Comparison of ENCODE assay signal across 11 mouse cellular contexts in genomic region chr11:54088253-54088946, GRCm38 (mm10). TPM values are rescaled to one million over a fixed set of nuclear protein-coding genes. Genes with fewer than 3 reads are reported as not detected.
A peak's percentile ranks its signal among the peaks of the same experiment; 100 is the strongest.
DNase-seq lines count a peak whose midpoint lies in the region; ATAC-seq and TF ChIP-seq lines count a peak whose summit lies in the region.
"Had no signal": no experiment of that assay in that cellular context is flagged by ENCODE, and none has a peak within 500 bp of the region (broad histone marks: within the 10 kb centered on the region; RNA-seq: fewer than 3 reads in every experiment).

No protein-coding gene starts in this region.

- no peak overlapping the region for H3K9ac ChIP-seq in limb, embryonic 11.5 days (ENCODE audit: low read length)
- H3K9ac ChIP-seq in CH12.LX (ENCODE audit: insufficient read depth, low read depth) = no peak overlapping the region
- H3K9ac ChIP-seq: hindbrain, embryonic 12.5 days; limb, embryonic 12.5 days had no signal

- in situ Hi-C loops in CH12.LX (cut with MboI; ENCODE audit: low pct_ligation_motif_present, low pct_unique_long_range_greater_than_20kb, low sequenced_read_pairs) = no loop called here

- H3K4me2 ChIP-seq in limb, embryonic 11.5 days (ENCODE audit: low read depth, severe bottlenecking) = no peak overlapping the region
- H3K4me2 ChIP-seq in CH12.LX (ENCODE audit: insufficient read depth, low read depth, poor library complexity, severe bottlenecking) = peak overlapping the region; percentile 66
- H3K4me2 ChIP-seq: hindbrain, embryonic 12.5 days; limb, embryonic 12.5 days had no signal

- DNase-seq in limb, embryonic 11.5 days (ENCODE audit: low spot score) = no peak
- no peak for DNase-seq in limb, embryonic 10.5 days (ENCODE audit: low spot score)
- peak; percentile 74 for DNase-seq in CH12.LX (ENCODE audit: extremely low read depth)
- DNase-seq in gastrocnemius, postnatal 25 days = no peak
- DNase-seq in cerebellum, adult 8-10 months = no peak

- 81% methylated on average over 7 of the region's 7 CpGs for WGBS in limb, embryonic 11.5 days
- 84% methylated on average over 7 of the region's 7 CpGs for WGBS in limb, embryonic 10.5 days
- WGBS in bone marrow, adult 2 months = 21% methylated on average over 7 of the region's 7 CpGs

- no peaks in the 10 kb centered on the region for H3K36me3 ChIP-seq in limb, embryonic 11.5 days (ENCODE audit: control insufficient read depth, insufficient read depth, low read length)
- no peaks in the 10 kb centered on the region for H3K36me3 ChIP-seq in limb, embryonic 10.5 days
- no peaks in the 10 kb centered on the region for H3K36me3 ChIP-seq in CH12.LX (replicated peaks in 1 of 2; ENCODE audit: control insufficient read depth in 1 of 2, insufficient read depth in 1 of 2, low read length in 1 of 2)
- H3K36me3 ChIP-seq: forebrain, embryonic 10.5 days; hindbrain, embryonic 12.5 days; limb, embryonic 12.5 days had no signal

- TF ChIP-seq CTCF in CH12.LX (conservative IDR thresholded peaks at IDR 0.05 in 1 of 2, IDR thresholded peaks at IDR 0.05 in 1 of 2; ENCODE audit: low read depth in 2 of 2, low read length in 2 of 2) = no peak
- no peak for TF ChIP-seq CTCF in bone marrow, adult 2 months (IDR thresholded peaks at IDR 0.05; ENCODE audit: control insufficient read depth, insufficient read depth, low read length)

- ATAC-seq in limb, embryonic 11.5 days (ENCODE audit: insufficient number of reproducible peaks, low FRiP score, low TSS enrichment, low read depth) = 0 out of 2 replicates have a peak, but pooled peaks have one; percentile 26
- ATAC-seq in megakaryocyte progenitor cell, adult 5-6 weeks (replicated peaks; ENCODE audit: poor library complexity) = peak; percentile 48

- no peak for TF ChIP-seq RAD21 in CH12.LX (IDR thresholded peaks at IDR 0.05; ENCODE audit: low read depth, low read length)

- no peaks in the 10 kb centered on the region for H3K9me3 ChIP-seq in limb, embryonic 11.5 days (ENCODE audit: control insufficient read depth, low read length)
- no peaks in the 10 kb centered on the region for H3K9me3 ChIP-seq in limb, embryonic 10.5 days (replicated peaks)
- no peaks in the 10 kb centered on the region for H3K9me3 ChIP-seq in CH12.LX (replicated peaks; ENCODE audit: low read length)
- H3K9me3 ChIP-seq: forebrain, embryonic 10.5 days; hindbrain, embryonic 12.5 days; limb, embryonic 12.5 days; megakaryocyte, embryonic 14.5 days had no signal

- H3K27ac ChIP-seq in limb, embryonic 11.5 days (replicated peaks; ENCODE audit: low read depth, low read length) = no peak overlapping the region
- H3K27ac ChIP-seq in limb, embryonic 10.5 days = no peak overlapping the region
- no peak overlapping the region for H3K27ac ChIP-seq in CH12.LX (ENCODE audit: insufficient read depth, low read depth)
- no peak overlapping the region for H3K27ac ChIP-seq in bone marrow, adult 2 months (ENCODE audit: control insufficient read depth, insufficient read depth, low read depth, low read length, poor library complexity)
- H3K27ac ChIP-seq: forebrain, embryonic 10.5 days; hindbrain, embryonic 12.5 days; limb, embryonic 12.5 days had no signal

- TF ChIP-seq EP300 in CH12.LX (IDR thresholded peaks at IDR 0.05; ENCODE audit: low read length) = peak; percentile 18; the same call in 1 of the 2 replicates

- H3K27me3 ChIP-seq in limb, embryonic 11.5 days (ENCODE audit: control insufficient read depth, insufficient read depth, low read length) = no peaks in the 10 kb centered on the region
- no peaks in the 10 kb centered on the region for H3K27me3 ChIP-seq in limb, embryonic 10.5 days (ENCODE audit: low read depth, poor library complexity, severe bottlenecking)
- H3K27me3 ChIP-seq in CH12.LX (replicated peaks) = no peaks in the 10 kb centered on the region
- H3K27me3 ChIP-seq: hindbrain, embryonic 12.5 days; limb, embryonic 12.5 days had no signal

- dilution Hi-C loops in CH12.LX (cut with MboI; ENCODE audit: extremely low pct_ligation_motif_present, extremely low pct_unique_long_range_greater_than_20kb, low sequenced_read_pairs) = no loop called here

- no peaks in the 10 kb centered on the region for H3K79me2 ChIP-seq in CH12.LX (replicated peaks; ENCODE audit: control insufficient read depth, extremely low read depth, insufficient read depth, poor library complexity, severe bottlenecking)

- no peak for TF ChIP-seq POLR2A in CH12.LX (IDR thresholded peaks at IDR 0.05; ENCODE audit: low read depth, low read length)
- TF ChIP-seq POLR2A in bone marrow, adult 2 months (IDR thresholded peaks at IDR 0.05; ENCODE audit: borderline replicate concordance, control insufficient read depth, low read depth, low read length) = no peak

- no peak overlapping the region for H3K4me3 ChIP-seq in limb, embryonic 11.5 days (ENCODE audit: low read depth, low read length)
- no peak overlapping the region for H3K4me3 ChIP-seq in limb, embryonic 10.5 days
- no peak overlapping the region for H3K4me3 ChIP-seq in CH12.LX (replicated peaks in 1 of 3; ENCODE audit: low read depth in 2 of 3, low read length in 2 of 3, poor library complexity in 1 of 3)
- H3K4me3 ChIP-seq in bone marrow, adult 2 months (replicated peaks; ENCODE audit: control insufficient read depth, low read depth, low read length) = peak overlapping the region; percentile 25
- H3K4me3 ChIP-seq: forebrain, embryonic 10.5 days; hindbrain, embryonic 12.5 days; limb, embryonic 12.5 days; megakaryocyte, embryonic 14.5 days had no signal

- no peaks in the 10 kb centered on the region for H3K4me1 ChIP-seq in limb, embryonic 11.5 days (ENCODE audit: control insufficient read depth, insufficient read depth, low read length)
- H3K4me1 ChIP-seq in limb, embryonic 10.5 days = peaks cover 16% of the 10 kb centered on the region
- peaks cover 19 to 53% of the 10 kb centered on the region in 2 experiments for H3K4me1 ChIP-seq in CH12.LX (ENCODE audit: control insufficient read depth in 1 of 2, insufficient read depth in 2 of 2)
- peaks cover 2% of the 10 kb centered on the region; the same call in 1 of the 2 replicates for H3K4me1 ChIP-seq in bone marrow, adult 2 months (ENCODE audit: control insufficient read depth, insufficient read depth, low read length)

TF ChIP-seq in CH12.LX, 34 proteins besides CTCF, POLR2A, EP300 and RAD21 (continues in another document):
- peak; percentile 41; the same call in 1 of the 2 replicates for TF ChIP-seq ELF1 (IDR thresholded peaks at IDR 0.05; ENCODE audit: low read depth, low read length)
- 0 out of 2 replicates have a peak, but pooled peaks have one; percentile 6 for TF ChIP-seq MAFK (IDR thresholded peaks at IDR 0.05; ENCODE audit: insufficient replicate concordance, low read length)
- TF ChIP-seq MAZ (IDR thresholded peaks at IDR 0.05; ENCODE audit: low read depth, low read length) = peak; percentile 61; the same call in 1 of the 2 replicates
- 0 out of 2 replicates have a peak, but pooled peaks have one; percentile 13 for TF ChIP-seq CHD2 (IDR thresholded peaks at IDR 0.05; ENCODE audit: low read length)
- TF ChIP-seq MYC (IDR thresholded peaks at IDR 0.05; ENCODE audit: low read depth, low read length) = peak; percentile 73
- peak; percentile 86 for TF ChIP-seq MAX (IDR thresholded peaks at IDR 0.05; ENCODE audit: low read length)
- TF ChIP-seq NELFE (IDR thresholded peaks at IDR 0.05; ENCODE audit: low read depth, low read length) = peak; percentile 58; the same call in 1 of the 2 replicates
- TF ChIP-seq BHLHE40 (IDR thresholded peaks at IDR 0.05; ENCODE audit: low read depth, low read length) = peak; percentile 49
- TF ChIP-seq USF2 (conservative IDR thresholded peaks at IDR 0.05; ENCODE audit: low read depth, low read length) = no peak
- TF ChIP-seq ZNF384 (IDR thresholded peaks at IDR 0.05; ENCODE audit: low read depth, low read length) = no peak
- TF ChIP-seq MEF2A (IDR thresholded peaks at IDR 0.05; ENCODE audit: borderline replicate concordance, low read depth, low read length) = peak; percentile 76
- TF ChIP-seq TCF12 (IDR thresholded peaks at IDR 0.05; ENCODE audit: low read depth, low read length) = peak; percentile 21; the same call in 1 of the 2 replicates
- no peak for TF ChIP-seq USF1 (IDR thresholded peaks at IDR 0.05; ENCODE audit: low read depth, low read length)
- 0 out of 2 replicates have a peak, but pooled peaks have one; percentile 60 for TF ChIP-seq CHD1 (IDR thresholded peaks at IDR 0.05; ENCODE audit: low read depth, low read length)
- TF ChIP-seq ETS1 (conservative IDR thresholded peaks at IDR 0.05; ENCODE audit: low read depth, low read length) = no peak
- TF ChIP-seq SMC3 (IDR thresholded peaks at IDR 0.05; ENCODE audit: low read depth, low read length) = no peak
- TF ChIP-seq PAX5 (IDR thresholded peaks at IDR 0.05; ENCODE audit: low read length) = no peak
- TF ChIP-seq E2F4 (IDR thresholded peaks at IDR 0.05; ENCODE audit: insufficient replicate concordance, low read depth, low read length) = no peak
- peak; percentile 82 for TF ChIP-seq SIN3A (IDR thresholded peaks at IDR 0.05; ENCODE audit: low read length)
- no peak for TF ChIP-seq GABPA (IDR thresholded peaks at IDR 0.05; ENCODE audit: insufficient replicate concordance, low read depth, low read length)

RNA-seq across cellular contexts. Expression of gene P4ha2, which starts 11.5 kb away (rescaled TPM):
- polyA plus RNA-seq in limb, embryonic 11.5 days (2014; fragmentation: Nextera tagmentation; extraction: Ambion mirVana) = 39.3 and 44.3 TPM in 2 replicates
- polyA plus RNA-seq in limb, embryonic 10.5 days (2016; fragmentation: Nextera tagmentation; extraction: Ambion mirVana) = 35.6 and 38.7 TPM in 2 replicates
- total RNA-seq in CH12.LX (2012; rRNA removed) (5.0 and 10.0 TPM in 2 replicates), CH12.LX (2014; rRNA removed) (7.9 and 10.1 TPM in 2 replicates)
- polyA plus RNA-seq in CH12.LX (2012; ENCODE audit: insufficient read length, low read depth) = 3.6 and 4.2 TPM in 2 replicates
- polyA plus RNA-seq in bone marrow, adult 2 months (2011; ENCODE audit: insufficient read depth, insufficient read length, low replicate concordance, missing spikeins) = 5.1 and 9.4 TPM in 2 replicates
- 0.05 and 0.15 TPM in 2 replicates for total RNA-seq in megakaryocyte progenitor cell, adult 5-6 weeks (2015)
- 0.21 and 0.44 TPM in 2 replicates for total RNA-seq in megakaryocyte progenitor cell, adult 5-6 weeks (2017)
- total RNA-seq in gastrocnemius, postnatal 25 days (2021) = 10 to 100 TPM; 25.6 to 32.3 TPM

RNA-seq across cellular contexts. Expression of gene Pdlim4, which starts 19.6 kb away (rescaled TPM):
- 166 and 178 TPM in 2 replicates for polyA plus RNA-seq in limb, embryonic 11.5 days (2014; fragmentation: Nextera tagmentation; extraction: Ambion mirVana)
- 160 and 171 TPM in 2 replicates for polyA plus RNA-seq in limb, embryonic 10.5 days (2016; fragmentation: Nextera tagmentation; extraction: Ambion mirVana)
- total RNA-seq in CH12.LX (2012; rRNA removed) (not detected in 2 replicates), CH12.LX (2014; rRNA removed) (not detected in 2 replicates)
- polyA plus RNA-seq in CH12.LX (2012; ENCODE audit: insufficient read length, low read depth) = not detected in 2 replicates
- 3.7 and 3.8 TPM in 2 replicates for polyA plus RNA-seq in bone marrow, adult 2 months (2011; ENCODE audit: insufficient read depth, insufficient read length, low replicate concordance, missing spikeins)
- total RNA-seq in megakaryocyte progenitor cell, adult 5-6 weeks (2015) = not detected in 2 replicates
- total RNA-seq in megakaryocyte progenitor cell, adult 5-6 weeks (2017) = 0.17 TPM in 1 of 2 replicates, not detected in the other
- total RNA-seq in gastrocnemius, postnatal 25 days (2021) = 1 to 10 TPM; 8.6 to 10.0 TPM

Comparison
In these comparisons a context has a peak if more than half of its experiments do, and no peak if none do; other contexts are left out.
1. RNA of gene Pdlim4, which starts 19.6 kb away (polyA plus RNA-seq): 166 to 178 TPM in limb, embryonic 11.5 days and 160 to 171 TPM in limb, embryonic 10.5 days; 3.7 to 3.8 TPM in bone marrow, adult 2 months and not detected in CH12.LX; every median in the first group is over 10 times any median in the second.